Mouse (Mus musculus) myocyte (in vitro differentiated cells): ENCODE measurements around the gene Spsb1. TPM values are rescaled to one million over a fixed set of nuclear protein-coding genes. Genes with fewer than 3 reads are reported as not detected.

Experiments
- H3K27me3 ChIP-seq: one replicate; pipeline ENCODE4 v1.6.1; 2011; ENCODE audit not compliant: control insufficient read depth, insufficient read depth, insufficient read length
- H3K36me3 ChIP-seq: one replicate; pipeline ENCODE4 v1.6.1; 2011; ENCODE audit not compliant: control insufficient read depth, insufficient read depth
- H3K4me2 ChIP-seq: one replicate; pipeline ENCODE4 v1.6.1; 2011; ENCODE audit warnings: low read depth, control low read depth
- H3K4me3 ChIP-seq: one replicate; pipeline ENCODE4 v1.5.1; 2011; ENCODE audit warnings: mild to moderate bottlenecking, control low read depth, moderate library complexity
- H3K79me2 ChIP-seq: one replicate; pipeline ENCODE4 v1.6.1; 2011; ENCODE audit not compliant: control insufficient read depth, insufficient read depth
- H3ac ChIP-seq: one replicate; pipeline ENCODE4 v1.6.1; 2011; ENCODE audit not compliant: control insufficient read depth, insufficient read length
- CEBPB ChIP-seq: IDR thresholded peaks from 2 replicates; pipeline ENCODE4 v1.6.1; 2011; ENCODE audit warnings: mild to moderate bottlenecking, moderate library complexity; ENCODE audit not compliant: poor library complexity, insufficient read depth, severe bottlenecking
- E2F4 ChIP-seq: IDR thresholded peaks from one replicate; pipeline ENCODE4 v1.6.1; 2011; ENCODE audit warnings: mild to moderate bottlenecking, control low read depth, moderate library complexity; ENCODE audit not compliant: insufficient read depth
- MAX ChIP-seq: IDR thresholded peaks from one replicate; pipeline ENCODE4 v1.6.1; 2011; ENCODE audit warnings: low read depth, mild to moderate bottlenecking, control low read depth
- MYOD1 ChIP-seq, 3 experiments: IDR thresholded peaks; one replicate each; pipeline ENCODE4 v1.6.1; 2011; ENCODE audit warnings: control low read depth in 2 of 3, low read depth in 2 of 3, mild to moderate bottlenecking in 2 of 3, moderate library complexity in 1 of 3; ENCODE audit not compliant: insufficient read length in 2 of 3, control insufficient read depth in 1 of 3
- MYOG ChIP-seq, 3 experiments: IDR thresholded peaks; one replicate each; pipeline ENCODE4 v1.6.1; 2011; ENCODE audit warnings: control low read depth in 2 of 3, low read depth in 2 of 3, mild to moderate bottlenecking in 2 of 3; ENCODE audit not compliant: insufficient read length in 2 of 3, control insufficient read depth in 1 of 3, insufficient read depth in 1 of 3
- POLR2A ChIP-seq: IDR thresholded peaks from one replicate; pipeline ENCODE4 v1.6.1; 2011; ENCODE audit warnings: low read depth, mild to moderate bottlenecking, control low read depth, moderate library complexity; ENCODE audit not compliant: insufficient read length
- POLR2AphosphoS2 ChIP-seq: IDR thresholded peaks from one replicate; pipeline ENCODE4 v1.6.1; 2011; ENCODE audit warnings: low read depth, control low read depth; ENCODE audit not compliant: insufficient read length
- REST ChIP-seq: IDR thresholded peaks from one replicate; pipeline ENCODE4 v1.6.1; 2011; ENCODE audit warnings: mild to moderate bottlenecking, control low read depth, moderate library complexity; ENCODE audit not compliant: insufficient read depth, insufficient read length
- SRF ChIP-seq: IDR thresholded peaks from one replicate; pipeline ENCODE4 v1.6.1; 2011; ENCODE audit warnings: low read depth; ENCODE audit not compliant: control insufficient read depth, insufficient read length
- TCF12 ChIP-seq: IDR thresholded peaks from one replicate; pipeline ENCODE4 v1.6.1; 2011; ENCODE audit warnings: mild to moderate bottlenecking, control low read depth; ENCODE audit not compliant: poor library complexity, insufficient read depth, severe bottlenecking
- TCF3 ChIP-seq: IDR thresholded peaks from one replicate; pipeline ENCODE4 v1.6.1; 2011; ENCODE audit warnings: low read depth, control low read depth; ENCODE audit not compliant: insufficient read length
- USF1 ChIP-seq: IDR thresholded peaks from one replicate; pipeline ENCODE4 v1.6.1; 2011; ENCODE audit warnings: low read depth, mild to moderate bottlenecking, control low read depth, moderate library complexity
- polyA plus RNA-seq: library from polyadenylated mRNA; unstranded; fragments of >200 nt; fragmentation: generic; extraction: Trizol; gene quantifications from one replicate; pipeline ENCODE4 v1.2.1, GENCODE M21; 2012; ENCODE audit warnings: missing spikeins

Spsb1 gene
- polyA plus RNA-seq, 1 experiment = 22.6 TPM

DNA sequence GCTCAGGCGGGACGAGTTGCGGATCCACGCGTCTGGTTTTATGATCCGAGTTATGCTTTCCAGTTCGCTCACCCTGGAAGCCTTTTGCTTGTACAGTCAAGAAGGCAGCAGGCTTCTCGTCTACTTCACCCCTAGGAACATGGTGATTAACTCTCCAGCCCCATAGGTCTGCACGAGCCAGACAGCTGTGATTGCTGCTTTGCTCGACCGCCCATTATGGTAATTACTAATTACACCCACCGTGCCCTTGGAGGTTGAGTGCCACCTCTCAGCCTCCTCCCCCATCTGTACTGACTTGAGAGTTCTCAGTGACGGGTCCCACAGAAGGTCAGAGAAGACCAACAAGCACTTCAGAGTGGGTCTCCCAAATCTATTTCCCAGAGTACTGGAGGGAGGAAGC is 5.2 kb downstream of the Spsb1 start:
- Histone ChIP-seq H3K4me2 (peak overlapping the region; percentile 18), H3K4me3 (no peak overlapping the region)
- TF ChIP-seq TCF12 = no peak
- no peak for TF ChIP-seq POLR2AphosphoS2
- no peak for TF ChIP-seq E2F4
- TF ChIP-seq POLR2A = no peak
- TF ChIP-seq MYOG (IDR thresholded peaks at IDR 0.05; ENCODE audit: control insufficient read depth in 1 of 3, insufficient read depth in 1 of 3, insufficient read length in 2 of 3, low read depth in 2 of 3) = no peak
- TF ChIP-seq CEBPB = no peak

DNA sequence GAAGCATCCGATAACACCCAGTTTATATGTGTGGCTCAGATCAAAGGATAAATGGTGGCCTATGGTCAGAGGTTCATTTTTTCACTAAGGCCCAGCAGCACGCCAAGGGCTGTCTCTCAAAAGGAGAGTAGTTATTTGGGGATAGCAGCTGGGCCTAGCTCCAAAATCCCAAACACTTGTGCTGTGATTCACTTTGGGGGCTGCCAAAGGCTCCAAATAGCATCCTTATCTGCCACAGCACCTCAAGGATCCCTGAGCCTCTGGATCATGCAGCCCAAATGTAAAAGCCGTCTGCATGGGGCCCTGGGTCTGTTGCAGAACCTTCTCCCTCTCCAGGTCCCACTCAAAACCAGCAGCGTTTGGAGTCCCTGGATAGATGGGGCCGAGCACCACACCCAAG is 6.7 kb downstream of the Spsb1 start:
- peak overlapping the region; percentile 42 for H3K4me2 ChIP-seq
- H3K36me3 ChIP-seq = peaks cover 3% of the 10 kb centered on the region
- TF ChIP-seq TCF3 = no peak
- TF ChIP-seq MYOD1 (IDR thresholded peaks at IDR 0.05; ENCODE audit: control insufficient read depth in 1 of 3, insufficient read length in 2 of 3, low read depth in 2 of 3) = peak; percentile 10 to 66 (median 23)
- no peak for TF ChIP-seq E2F4
- TF ChIP-seq MYOG (IDR thresholded peaks at IDR 0.05; ENCODE audit: control insufficient read depth in 1 of 3, insufficient read depth in 1 of 3, insufficient read length in 2 of 3, low read depth in 2 of 3) = peak; percentile 29 to 90 (median 82)
- peak; percentile 74 for TF ChIP-seq TCF12
- no peak for TF ChIP-seq POLR2A

More for the DNA sequence above, 5.2 kb downstream of the Spsb1 start:
- Histone ChIP-seq H3K27me3 (no peaks in the 10 kb centered on the region), H3K79me2 (peaks cover 65% of the 10 kb centered on the region), H3K36me3 (peaks cover 3% of the 10 kb centered on the region), H3ac (no peak overlapping the region)

DNA sequence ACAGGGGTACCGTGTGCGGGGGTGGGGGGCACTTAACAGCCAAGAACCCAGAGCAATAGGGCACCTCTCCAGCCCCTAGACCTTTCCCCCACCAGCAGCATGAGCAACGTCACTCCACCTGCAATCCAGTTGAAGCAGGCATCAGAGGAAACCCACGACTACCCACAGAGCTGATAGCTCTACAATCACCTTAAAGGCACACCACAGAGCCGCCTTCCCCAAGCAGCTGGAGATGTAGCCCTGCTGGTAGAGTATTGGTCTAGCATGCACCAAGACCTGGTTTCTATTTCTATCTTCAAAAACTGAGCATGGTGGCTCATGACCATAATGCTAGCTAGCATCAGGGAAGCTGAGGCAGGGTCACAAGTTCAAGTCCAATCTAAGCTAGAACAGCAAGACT is 7.4 kb downstream of the Spsb1 start:
- H3K79me2 ChIP-seq = peaks cover 63% of the 10 kb centered on the region

More for the DNA sequence above, 6.7 kb downstream of the Spsb1 start:
- Histone ChIP-seq H3K79me2 (peaks cover 64% of the 10 kb centered on the region), H3K27me3 (no peaks in the 10 kb centered on the region), H3K4me3 (no peak overlapping the region), H3ac (no peak overlapping the region)

DNA sequence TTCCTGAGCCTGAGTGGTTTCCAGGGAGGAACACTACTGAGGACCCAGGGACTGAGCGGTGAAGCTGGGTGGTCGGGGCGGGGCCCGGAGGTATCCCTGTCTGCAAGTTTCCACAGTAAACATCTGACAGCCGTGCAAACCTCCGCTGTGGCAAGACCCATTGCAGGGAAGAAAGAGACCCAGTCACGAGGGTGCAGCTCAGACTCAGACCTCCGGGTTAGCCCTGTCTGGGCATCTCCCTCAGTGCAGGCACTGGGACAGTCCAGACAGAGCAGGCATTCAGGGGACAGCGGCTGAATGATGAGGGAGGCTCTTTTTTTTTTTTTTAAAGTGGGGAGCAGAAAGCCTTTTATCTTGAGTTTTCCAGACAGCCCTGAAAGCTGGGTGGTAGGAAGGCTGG is 9.6 kb downstream of the Spsb1 start:
- TF ChIP-seq POLR2AphosphoS2 (no peak), SRF (no peak), TCF12 (no peak), CEBPB (no peak), POLR2A (no peak), MYOD1 (IDR thresholded peaks at IDR 0.05; ENCODE audit: control insufficient read depth in 1 of 3, insufficient read length in 2 of 3, low read depth in 2 of 3) (no peak), REST (no peak), TCF3 (no peak), E2F4 (no peak), MYOG (IDR thresholded peaks at IDR 0.05; ENCODE audit: control insufficient read depth in 1 of 3, insufficient read depth in 1 of 3, insufficient read length in 2 of 3, low read depth in 2 of 3) (no peak), MAX (no peak), USF1 (no peak)
- H3K4me2 ChIP-seq = no peak overlapping the region

More for the DNA sequence above, 7.4 kb downstream of the Spsb1 start:
- H3K4me3 ChIP-seq = no peak overlapping the region
- H3ac ChIP-seq = no peak overlapping the region
- no peak for TF ChIP-seq E2F4
- no peak for TF ChIP-seq MYOD1 (IDR thresholded peaks at IDR 0.05; ENCODE audit: control insufficient read depth in 1 of 3, insufficient read length in 2 of 3, low read depth in 2 of 3)
- TF ChIP-seq USF1 = no peak
- no peak for TF ChIP-seq REST
- no peaks in the 10 kb centered on the region for H3K27me3 ChIP-seq
- peak overlapping the region; percentile 42 for H3K4me2 ChIP-seq
- peaks cover 3% of the 10 kb centered on the region for H3K36me3 ChIP-seq

DNA sequence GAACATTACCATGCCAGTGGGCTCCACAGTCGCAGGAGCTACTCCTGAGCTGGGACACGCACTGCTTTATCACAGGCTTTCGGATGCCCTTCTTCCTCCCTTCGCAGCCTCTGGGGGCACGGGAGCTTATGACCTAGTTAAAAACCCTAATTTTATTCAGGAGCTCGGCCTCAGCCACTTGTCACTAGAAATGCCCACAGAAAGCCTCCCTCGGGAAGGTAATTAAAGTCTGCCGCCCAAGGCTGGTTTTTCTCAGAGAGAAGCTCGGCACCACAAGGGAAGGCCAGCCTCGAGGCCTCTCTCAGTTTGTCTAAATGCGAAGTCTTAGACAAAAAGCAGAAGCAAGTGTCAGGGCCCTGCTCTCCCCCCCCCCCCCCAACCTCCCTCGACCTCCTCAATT is 10.6 kb downstream of the Spsb1 start:
- H3K27me3 ChIP-seq = no peaks in the 10 kb centered on the region
- peaks cover 72% of the 10 kb centered on the region for H3K79me2 ChIP-seq
- H3K36me3 ChIP-seq = no peaks in the 10 kb centered on the region
- no peak overlapping the region for H3ac ChIP-seq
- TF ChIP-seq MAX (no peak), USF1 (no peak), REST (no peak), SRF (no peak), MYOD1 (IDR thresholded peaks at IDR 0.05; ENCODE audit: control insufficient read depth in 1 of 3, insufficient read length in 2 of 3, low read depth in 2 of 3) (no peak), TCF12 (no peak), TCF3 (no peak), CEBPB (no peak), MYOG (IDR thresholded peaks at IDR 0.05; ENCODE audit: control insufficient read depth in 1 of 3, insufficient read depth in 1 of 3, insufficient read length in 2 of 3, low read depth in 2 of 3) (no peak), E2F4 (no peak), POLR2A (no peak), POLR2AphosphoS2 (no peak)
- H3K4me2 ChIP-seq = no peak overlapping the region
- no peak overlapping the region for H3K4me3 ChIP-seq

More for the DNA sequence above, 9.6 kb downstream of the Spsb1 start:
- no peak overlapping the region for H3K4me3 ChIP-seq
- H3K27me3 ChIP-seq = no peaks in the 10 kb centered on the region
- no peaks in the 10 kb centered on the region for H3K36me3 ChIP-seq
- H3ac ChIP-seq = no peak overlapping the region
- H3K79me2 ChIP-seq = peaks cover 63% of the 10 kb centered on the region
